Mouse (Mus musculus) retina, postnatal 7 days (tissue): Measurements from ENCODE around the gene Slc7a5.
A peak's percentile ranks its signal among the peaks of the same experiment; 100 is the strongest.

Experiments
- DNase-seq: peaks from one replicate; pipeline ENCODE4 v3.0.0-alpha.2; 2012; ENCODE audit warnings: low read depth, low spot score

Gene Slc7a5

GRCm38 (mm10) chr8:121907587-121908248 lies at the start of gene Slc7a5:
Gene Slc7a5, minus strand, starts transcription at chr8:121907694.
- peak; percentile 95 for DNase-seq

GRCm38 (mm10) chr8:121955825-121956500 lies 48.5 kb upstream of the Slc7a5 start:
- no peak for DNase-seq

- DNase-seq, result no peak
Measured at GRCm38 (mm10) chr8:121954981-121955555, 47.6 kb upstream of the Slc7a5 start.

- DNase-seq, result no peak
Measured at GRCm38 (mm10) chr8:121953821-121954545, 46.5 kb upstream of the Slc7a5 start.

GRCm38 (mm10) chr8:121952800-121953199 lies 45.3 kb upstream of the Slc7a5 start:
- no peak for DNase-seq

GRCm38 (mm10) chr8:121952122-121952521 lies 44.6 kb upstream of the Slc7a5 start:
- no peak for DNase-seq

GRCm38 (mm10) chr8:121951656-121952009 lies 44.1 kb upstream of the Slc7a5 start:
- no peak for DNase-seq

GRCm38 (mm10) chr8:121950749-121951655 lies 43.5 kb upstream of the Slc7a5 start:
- DNase-seq, result no peak

- DNase-seq, result peak; percentile 98
Measured at GRCm38 (mm10) chr8:121949941-121950748, 42.7 kb upstream of the Slc7a5 start.

GRCm38 (mm10) chr8:121949222-121949800 lies 41.8 kb upstream of the Slc7a5 start, which contains the start of gene Banp:
Gene Banp, plus strand, starts transcription at chr8:121949750.
- DNase-seq, result no peak

GRCm38 (mm10) chr8:121948321-121949145 lies 41.0 kb upstream of the Slc7a5 start:
- DNase-seq, result no peak

- peak; percentile 83 for DNase-seq
Measured at GRCm38 (mm10) chr8:121947753-121948141, 40.3 kb upstream of the Slc7a5 start.

- no peak for DNase-seq
Measured at GRCm38 (mm10) chr8:121947047-121947752, 39.7 kb upstream of the Slc7a5 start.

- no peak for DNase-seq
Measured at GRCm38 (mm10) chr8:121946351-121946750, 38.9 kb upstream of the Slc7a5 start.

GRCm38 (mm10) chr8:121944831-121945230 lies 37.3 kb upstream of the Slc7a5 start, which contains the start of gene Car5a:
Gene Car5a, minus strand, starts transcription at chr8:121944904.
- no peak for DNase-seq

GRCm38 (mm10) chr8:121943716-121944115 lies 36.2 kb upstream of the Slc7a5 start:
- DNase-seq, result no peak

GRCm38 (mm10) chr8:121943057-121943540 lies 35.6 kb upstream of the Slc7a5 start:
- DNase-seq, result no peak

GRCm38 (mm10) chr8:121938732-121939131 lies 31.2 kb upstream of the Slc7a5 start:
- no peak for DNase-seq
